Mouse (Mus musculus): ENCODE measurements at regions not wholly inside any gene's neighbourhood (a gene's known extent, or its start where the extent isn't known, plus 50 kb on each side); places are given as distances from the start of the nearest gene placed in this dataset.
"Not testable (repeated sequence)": the region's sequence is repeated elsewhere in the genome, so short reads cannot be mapped to it uniquely, and the experiment has no call there.

DNA sequence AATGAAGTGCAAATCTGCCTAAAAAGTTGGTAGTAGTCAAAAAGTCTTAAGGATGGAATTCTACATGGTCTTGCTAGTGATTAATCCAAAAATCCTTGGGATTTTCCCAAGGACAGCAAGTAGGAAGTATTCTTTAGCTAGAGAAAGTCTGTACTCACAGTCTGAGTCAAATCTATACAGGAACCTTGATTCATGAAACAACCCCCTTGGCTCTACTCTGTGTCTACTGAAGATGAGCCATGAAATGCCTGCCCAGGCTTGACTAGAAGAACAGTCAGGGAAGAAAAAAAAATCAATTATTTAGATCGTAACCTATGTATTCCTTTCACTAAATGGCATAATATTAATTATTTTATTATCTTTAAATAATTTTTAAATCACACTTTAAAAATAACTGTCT is 454.2 kb downstream of the Inhba start:
- Histone ChIP-seq H3K4me2 (ENCODE audit: low read length) (no peak overlapping the region), H3K4me3 (ENCODE audit: low read depth, low read length) (no peak overlapping the region), H3K9ac (ENCODE audit: low read depth, low read length) (no peak overlapping the region), H3K36me3 (ENCODE audit: control insufficient read depth, insufficient read depth, low read length) (no peaks in the 10 kb centered on the region), H3K27ac (ENCODE audit: low read length) (no peak overlapping the region), H3K9me3 (replicated peaks; ENCODE audit: control insufficient read depth, low read length, poor library complexity, severe bottlenecking) (no peaks in the 10 kb centered on the region), H3K27me3 (ENCODE audit: control insufficient read depth, insufficient read depth, low read depth, low read length) (no peaks in the 10 kb centered on the region), H3K4me1 (ENCODE audit: control insufficient read depth, insufficient read depth, low read length) (no peaks in the 10 kb centered on the region)
- WGBS = 98% methylated on average over 1 of the region's 1 CpGs
- no peak for ATAC-seq

DNA sequence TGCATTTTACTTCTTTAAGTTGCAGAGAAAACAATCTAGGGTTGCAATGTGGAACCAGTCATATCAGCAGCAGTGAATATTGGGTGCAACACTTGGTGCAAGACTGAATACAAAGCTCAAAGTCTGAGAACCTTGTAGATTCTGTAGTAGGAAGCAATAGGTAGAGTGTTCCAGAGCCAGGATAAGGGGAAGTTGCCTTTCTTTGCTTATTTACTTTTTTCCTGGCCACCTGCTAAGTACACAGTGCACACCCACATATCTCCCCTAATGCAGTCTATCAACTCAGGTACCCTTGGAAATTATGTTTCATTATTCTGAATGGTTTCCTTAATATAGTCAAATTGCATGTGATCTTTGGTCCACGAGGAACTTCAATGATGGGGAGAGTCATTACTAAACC is 464.9 kb downstream of the Inhba start:
- Histone ChIP-seq H3K9me3 (replicated peaks; ENCODE audit: control insufficient read depth, low read length, poor library complexity, severe bottlenecking) (no peaks in the 10 kb centered on the region), H3K4me3 (ENCODE audit: low read depth, low read length) (no peak overlapping the region), H3K4me2 (ENCODE audit: low read length) (no peak overlapping the region), H3K27ac (ENCODE audit: low read length) (no peak overlapping the region), H3K27me3 (ENCODE audit: control insufficient read depth, insufficient read depth, low read depth, low read length) (no peaks in the 10 kb centered on the region), H3K36me3 (ENCODE audit: control insufficient read depth, insufficient read depth, low read length) (no peaks in the 10 kb centered on the region), H3K9ac (ENCODE audit: low read depth, low read length) (no peak overlapping the region), H3K4me1 (ENCODE audit: control insufficient read depth, insufficient read depth, low read length) (no peaks in the 10 kb centered on the region)
- 71% methylated on average over 1 of the region's 1 CpGs for whole genome bisulfite sequencing
- no peak for ATAC-seq

DNA sequence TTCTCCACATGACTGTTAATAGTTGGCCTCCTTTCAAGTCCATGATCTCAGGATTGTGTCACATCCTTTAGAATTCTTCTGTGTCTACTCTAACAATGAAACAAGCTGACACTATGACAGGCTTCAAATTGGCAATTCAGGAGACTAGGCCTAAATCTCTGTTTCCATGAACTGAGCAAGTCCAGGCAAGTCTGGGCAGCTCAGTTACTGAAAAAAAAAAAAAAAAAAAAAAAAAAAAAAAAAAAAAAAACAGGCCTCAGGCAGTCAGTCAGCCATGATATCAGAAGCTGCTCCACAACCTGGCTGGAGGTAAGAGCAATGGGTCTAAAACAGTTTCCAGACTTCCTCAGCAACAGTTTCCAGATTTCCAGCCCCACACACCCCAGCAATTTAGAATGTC is 475.6 kb downstream of the Inhba start:
- H3K27me3 ChIP-seq (ENCODE audit: control insufficient read depth, insufficient read depth, low read depth, low read length) = no peaks in the 10 kb centered on the region
- H3K36me3 ChIP-seq (ENCODE audit: control insufficient read depth, insufficient read depth, low read length) = no peaks in the 10 kb centered on the region
- H3K4me2 ChIP-seq (ENCODE audit: low read length) = no peak overlapping the region
- no peak overlapping the region for H3K27ac ChIP-seq (ENCODE audit: low read length)
- no peaks in the 10 kb centered on the region for H3K9me3 ChIP-seq (replicated peaks; ENCODE audit: control insufficient read depth, low read length, poor library complexity, severe bottlenecking)
- H3K9ac ChIP-seq (ENCODE audit: low read depth, low read length) = no peak overlapping the region
- no peaks in the 10 kb centered on the region for H3K4me1 ChIP-seq (ENCODE audit: control insufficient read depth, insufficient read depth, low read length)
- H3K4me3 ChIP-seq (ENCODE audit: low read depth, low read length) = no peak overlapping the region
- ATAC-seq = no peak

DNA sequence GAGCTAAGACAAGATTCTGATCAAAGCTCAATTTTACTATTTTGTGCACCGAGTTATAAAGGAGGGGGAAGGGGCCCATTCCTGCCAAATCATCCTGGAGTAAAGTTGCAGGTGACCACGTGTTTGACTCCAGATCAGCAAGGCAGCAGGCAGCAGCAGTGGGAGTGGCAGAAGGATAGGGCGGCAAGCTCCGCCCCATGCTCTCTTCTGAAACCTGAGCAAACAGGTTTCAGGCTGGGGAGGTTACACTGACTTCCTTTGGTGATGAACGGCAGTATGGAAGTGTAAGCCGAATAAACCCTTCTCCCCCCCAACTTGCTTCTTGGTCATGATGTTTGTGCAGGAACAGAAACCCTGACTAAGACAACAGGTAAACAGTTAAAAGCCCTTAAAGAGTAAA is 479.0 kb downstream of the Inhba start:
- H3K4me3 ChIP-seq (ENCODE audit: low read depth, low read length); ATAC-seq: not testable (repeated sequence)
- WGBS = 59% methylated on average over 6 of the region's 6 CpGs

DNA sequence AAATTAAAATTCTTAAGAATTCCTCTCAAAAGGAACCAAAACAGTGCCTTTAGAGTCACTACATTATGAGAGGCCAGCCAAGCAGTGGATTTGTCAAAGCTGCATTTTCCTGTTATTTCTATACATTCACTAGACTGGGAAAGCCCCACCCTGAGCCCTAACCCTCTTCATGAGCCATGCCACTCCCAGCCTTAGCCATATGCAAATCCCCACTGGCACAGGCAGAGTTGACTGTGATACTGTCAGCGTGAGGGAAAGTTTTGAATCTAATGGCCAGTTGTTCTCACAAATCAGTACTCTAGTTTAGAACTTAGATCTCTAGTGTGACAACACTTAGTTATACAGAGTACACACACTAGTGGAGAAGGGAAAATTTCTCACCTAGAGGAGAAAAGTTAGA is 486.4 kb downstream of the Inhba start:
- Histone ChIP-seq H3K36me3 (ENCODE audit: control insufficient read depth, insufficient read depth, low read length) (no peaks in the 10 kb centered on the region), H3K4me1 (ENCODE audit: control insufficient read depth, insufficient read depth, low read length) (no peaks in the 10 kb centered on the region), H3K9ac (ENCODE audit: low read depth, low read length) (no peak overlapping the region), H3K27ac (ENCODE audit: low read length) (no peak overlapping the region), H3K27me3 (ENCODE audit: control insufficient read depth, insufficient read depth, low read depth, low read length) (no peaks in the 10 kb centered on the region), H3K4me3 (ENCODE audit: low read depth, low read length) (no peak overlapping the region), H3K9me3 (replicated peaks; ENCODE audit: control insufficient read depth, low read length, poor library complexity, severe bottlenecking) (no peaks in the 10 kb centered on the region), H3K4me2 (ENCODE audit: low read length) (no peak overlapping the region)
- ATAC-seq = no peak
- WGBS = 65% methylated on average over 1 of the region's 1 CpGs

More for the DNA sequence above, 479.0 kb downstream of the Inhba start:
- not testable (repeated sequence) for H3K9me3 ChIP-seq (replicated peaks; ENCODE audit: control insufficient read depth, low read length, poor library complexity, severe bottlenecking); H3K27me3 ChIP-seq (ENCODE audit: control insufficient read depth, insufficient read depth, low read depth, low read length); H3K9ac ChIP-seq (ENCODE audit: low read depth, low read length); H3K4me2 ChIP-seq (ENCODE audit: low read length); H3K4me1 ChIP-seq (ENCODE audit: control insufficient read depth, insufficient read depth, low read length); H3K27ac ChIP-seq (ENCODE audit: low read length); H3K36me3 ChIP-seq (ENCODE audit: control insufficient read depth, insufficient read depth, low read length)

DNA sequence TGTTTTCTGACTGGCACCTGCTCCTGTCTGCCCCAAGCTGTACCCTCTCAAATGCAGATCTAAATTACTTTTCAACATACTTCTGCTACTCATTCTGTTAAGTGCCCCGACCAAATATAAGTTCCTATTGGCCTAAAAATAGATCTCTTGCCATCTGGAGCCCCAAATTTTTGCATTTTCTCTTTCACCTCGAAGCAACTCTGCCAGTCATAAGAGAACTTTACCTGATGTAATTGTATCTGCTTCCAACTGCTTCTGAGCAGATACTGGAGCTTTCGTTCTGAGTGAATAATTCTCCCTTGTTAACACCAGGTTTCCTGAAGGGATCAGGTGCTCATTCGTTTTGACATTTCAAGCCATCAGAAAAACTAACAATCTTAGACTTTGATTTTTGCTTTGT is 501.2 kb downstream of the Inhba start:
- no peaks in the 10 kb centered on the region for H3K9me3 ChIP-seq (replicated peaks; ENCODE audit: control insufficient read depth, low read length, poor library complexity, severe bottlenecking)
- no peaks in the 10 kb centered on the region for H3K36me3 ChIP-seq (ENCODE audit: control insufficient read depth, insufficient read depth, low read length)
- no peak for ATAC-seq
- no peak overlapping the region for H3K27ac ChIP-seq (ENCODE audit: low read length)
- H3K4me2 ChIP-seq (ENCODE audit: low read length) = no peak overlapping the region
- no peaks in the 10 kb centered on the region for H3K27me3 ChIP-seq (ENCODE audit: control insufficient read depth, insufficient read depth, low read depth, low read length)
- H3K4me1 ChIP-seq (ENCODE audit: control insufficient read depth, insufficient read depth, low read length) = no peaks in the 10 kb centered on the region
- H3K4me3 ChIP-seq (ENCODE audit: low read depth, low read length) = no peak overlapping the region
- H3K9ac ChIP-seq (ENCODE audit: low read depth, low read length) = no peak overlapping the region
- 74% methylated on average over 4 of the region's 4 CpGs for WGBS

DNA sequence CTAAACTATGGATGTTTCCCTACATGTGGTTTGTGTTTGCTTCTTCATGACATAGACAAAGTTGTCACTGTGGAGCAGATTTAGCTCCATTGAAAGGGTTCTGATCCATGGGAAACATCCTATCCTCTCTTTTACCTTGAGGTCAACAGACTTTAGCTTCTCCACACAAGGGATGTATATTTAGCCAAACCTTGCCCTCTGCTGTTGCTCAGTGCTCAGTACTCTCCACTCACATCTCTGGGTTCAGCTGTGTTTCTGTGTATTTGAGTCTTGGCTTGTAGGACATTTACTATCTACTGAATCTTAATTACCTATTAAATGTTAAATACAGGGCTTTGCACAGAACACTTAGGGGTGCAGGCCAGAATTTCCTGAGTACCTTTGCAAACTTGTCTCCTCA is 503.5 kb downstream of the Inhba start:
- Histone ChIP-seq H3K27me3 (ENCODE audit: control insufficient read depth, insufficient read depth, low read depth, low read length) (no peaks in the 10 kb centered on the region), H3K4me2 (ENCODE audit: low read length) (no peak overlapping the region), H3K36me3 (ENCODE audit: control insufficient read depth, insufficient read depth, low read length) (no peaks in the 10 kb centered on the region), H3K9me3 (replicated peaks; ENCODE audit: control insufficient read depth, low read length, poor library complexity, severe bottlenecking) (no peaks in the 10 kb centered on the region), H3K27ac (ENCODE audit: low read length) (no peak overlapping the region), H3K4me3 (ENCODE audit: low read depth, low read length) (no peak overlapping the region), H3K9ac (ENCODE audit: low read depth, low read length) (no peak overlapping the region), H3K4me1 (ENCODE audit: control insufficient read depth, insufficient read depth, low read length) (no peaks in the 10 kb centered on the region)
- no peak for ATAC-seq

DNA sequence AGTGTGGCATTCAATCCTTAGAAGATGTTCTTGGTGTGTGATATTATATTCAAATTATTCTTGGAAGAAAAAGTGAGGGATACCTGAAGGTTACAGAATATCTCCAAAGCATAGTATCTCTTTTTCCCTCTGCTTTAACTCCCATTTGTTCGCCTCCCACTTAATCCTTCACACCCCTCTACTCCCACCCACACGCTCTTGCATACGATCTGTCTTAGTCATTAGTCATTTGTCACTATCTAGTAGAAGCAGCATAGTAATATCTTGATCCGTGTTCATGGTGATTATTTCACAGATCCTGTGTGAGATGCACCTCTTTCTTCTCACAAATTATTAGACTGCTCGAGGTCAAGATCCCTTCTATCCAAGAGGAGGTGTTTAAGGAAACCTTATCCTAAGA is 517.4 kb downstream of the Inhba start:
- Histone ChIP-seq H3K9me3 (replicated peaks; ENCODE audit: control insufficient read depth, low read length, poor library complexity, severe bottlenecking) (no peaks in the 10 kb centered on the region), H3K27ac (ENCODE audit: low read length) (no peak overlapping the region), H3K4me3 (ENCODE audit: low read depth, low read length) (no peak overlapping the region), H3K4me2 (ENCODE audit: low read length) (no peak overlapping the region), H3K36me3 (ENCODE audit: control insufficient read depth, insufficient read depth, low read length) (no peaks in the 10 kb centered on the region), H3K4me1 (ENCODE audit: control insufficient read depth, insufficient read depth, low read length) (no peaks in the 10 kb centered on the region), H3K27me3 (ENCODE audit: control insufficient read depth, insufficient read depth, low read depth, low read length) (no peaks in the 10 kb centered on the region), H3K9ac (ENCODE audit: low read depth, low read length) (no peak overlapping the region)
- 73% methylated on average over 5 of the region's 5 CpGs for WGBS
- ATAC-seq = no peak

DNA sequence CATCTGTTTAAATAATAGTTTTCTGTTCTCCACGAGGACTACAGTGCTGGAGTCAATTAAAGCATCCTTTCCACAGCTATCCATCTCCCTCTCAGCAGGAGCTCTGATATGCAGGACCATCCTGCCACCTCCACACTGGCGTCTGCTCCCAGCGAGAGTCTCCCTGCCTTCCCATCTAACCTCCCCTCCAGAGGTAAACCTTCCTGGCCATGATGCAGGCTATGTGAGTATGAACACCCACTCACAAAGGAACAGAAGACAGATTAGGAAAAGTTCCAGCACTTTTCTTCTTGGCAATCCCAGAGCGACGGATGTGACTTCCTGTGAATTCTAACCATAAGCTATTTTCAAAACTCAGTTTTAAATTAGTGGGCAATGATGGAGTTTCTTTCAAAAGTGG is 532.1 kb downstream of the Inhba start:
- no peak for ATAC-seq
- no peaks in the 10 kb centered on the region for H3K4me1 ChIP-seq (ENCODE audit: control insufficient read depth, insufficient read depth, low read length)
- no peaks in the 10 kb centered on the region for H3K27me3 ChIP-seq (ENCODE audit: control insufficient read depth, insufficient read depth, low read depth, low read length)
- no peak overlapping the region for H3K4me3 ChIP-seq (ENCODE audit: low read depth, low read length)
- H3K27ac ChIP-seq (ENCODE audit: low read length) = no peak overlapping the region
- no peaks in the 10 kb centered on the region for H3K9me3 ChIP-seq (replicated peaks; ENCODE audit: control insufficient read depth, low read length, poor library complexity, severe bottlenecking)
- H3K4me2 ChIP-seq (ENCODE audit: low read length) = no peak overlapping the region
- WGBS = 74% methylated on average over 5 of the region's 5 CpGs
- no peaks in the 10 kb centered on the region for H3K36me3 ChIP-seq (ENCODE audit: control insufficient read depth, insufficient read depth, low read length)
- H3K9ac ChIP-seq (ENCODE audit: low read depth, low read length) = no peak overlapping the region

DNA sequence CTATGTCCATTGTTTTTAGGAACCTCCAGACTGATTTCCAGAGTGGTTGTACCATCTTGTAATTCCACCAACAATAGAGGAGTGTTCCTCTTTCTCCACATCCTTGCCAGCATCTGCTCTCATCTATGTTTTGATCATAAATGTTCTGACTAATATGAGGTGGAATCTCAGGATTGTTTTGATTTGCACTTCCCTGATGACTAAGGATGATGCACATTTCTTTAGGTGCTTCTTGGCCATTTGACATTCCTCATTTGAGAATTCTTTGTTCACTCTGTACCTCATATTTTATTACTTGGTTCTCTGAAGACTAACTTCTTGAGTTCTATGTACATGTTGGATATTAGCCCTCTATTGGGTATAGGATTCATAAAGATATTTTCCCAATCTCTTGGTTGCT is 538.4 kb downstream of the Inhba start:
- H3K9me3 ChIP-seq (replicated peaks; ENCODE audit: control insufficient read depth, low read length, poor library complexity, severe bottlenecking) = no peaks in the 10 kb centered on the region
- no peak for ATAC-seq
- no peaks in the 10 kb centered on the region for H3K4me1 ChIP-seq (ENCODE audit: control insufficient read depth, insufficient read depth, low read length)
- H3K27ac ChIP-seq (ENCODE audit: low read length) = no peak overlapping the region
- no peak overlapping the region for H3K4me2 ChIP-seq (ENCODE audit: low read length)
- H3K4me3 ChIP-seq (ENCODE audit: low read depth, low read length) = no peak overlapping the region
- H3K27me3 ChIP-seq (ENCODE audit: control insufficient read depth, insufficient read depth, low read depth, low read length) = no peaks in the 10 kb centered on the region
- no peaks in the 10 kb centered on the region for H3K36me3 ChIP-seq (ENCODE audit: control insufficient read depth, insufficient read depth, low read length)
- no peak overlapping the region for H3K9ac ChIP-seq (ENCODE audit: low read depth, low read length)

Measured in midbrain, embryonic 16.5 days (tissue).